ENCODE assay signal across 8 mouse cellular contexts in genomic region chr5:66745996-66746681, GRCm38 (mm10). TPM values are rescaled to one million over a fixed set of nuclear protein-coding genes. Genes with fewer than 3 reads are reported as not detected.
DNase-seq lines count a peak whose midpoint lies in the region; ATAC-seq lines count a peak whose summit lies in the region.

No protein-coding gene starts in this region.

- H3K4me2 ChIP-seq in hindbrain, embryonic 16.5 days (ENCODE audit: low read length), result peak overlapping the region; percentile 82
- H3K4me2 ChIP-seq in midbrain, embryonic 12.5 days (replicated peaks), result peak overlapping the region; percentile 74
- peak overlapping the region; percentile 100 for H3K4me2 ChIP-seq in stomach, embryonic 15.5 days

- H3K9me3 ChIP-seq in hindbrain, embryonic 16.5 days (ENCODE audit: control insufficient read depth, low read length), result no peaks in the 10 kb centered on the region
- H3K9me3 ChIP-seq in midbrain, embryonic 12.5 days, result no peaks in the 10 kb centered on the region
- no peaks in the 10 kb centered on the region for H3K9me3 ChIP-seq in stomach, embryonic 15.5 days

- intact Hi-C loops in left cerebral cortex, postnatal 14 days (cut with DNase I), result loop anchor here (5.0 kb wide), 1 partner anchor 116 kb away; no protein-coding TSS in a partner anchor

- H3K27me3 ChIP-seq in hindbrain, embryonic 16.5 days (replicated peaks; ENCODE audit: control insufficient read depth, insufficient read depth, low read length), result no peaks in the 10 kb centered on the region
- peaks cover 19% of the 10 kb centered on the region for H3K27me3 ChIP-seq in midbrain, embryonic 12.5 days
- H3K27me3 ChIP-seq in stomach, embryonic 15.5 days (replicated peaks), result peaks cover 14% of the 10 kb centered on the region

- peak; percentile 30 for DNase-seq in adrenal gland, adult 8-10 months
- peak; percentile 87 to 90 for DNase-seq in cerebellum, postnatal 25 days
- DNase-seq in gastrocnemius, postnatal 10 days, result peak; percentile 68
- DNase-seq in left cerebral cortex, postnatal 14 days (ENCODE audit: low spot score in 2 of 2), result peak; percentile 47 to 54
- no peak for DNase-seq in B cell, adult 2 months

- peak; percentile 79 for ATAC-seq in hindbrain, embryonic 16.5 days
- ATAC-seq in midbrain, embryonic 12.5 days (ENCODE audit: low FRiP score, low read depth), result peak; percentile 60
- ATAC-seq in stomach, embryonic 15.5 days (ENCODE audit: insufficient read depth, low FRiP score, low read depth), result peak; percentile 54

- H3K9ac ChIP-seq in hindbrain, embryonic 16.5 days (ENCODE audit: low read depth, low read length), result peak overlapping the region; percentile 83
- H3K9ac ChIP-seq in midbrain, embryonic 12.5 days (replicated peaks), result peak overlapping the region; percentile 58
- peak overlapping the region; percentile 25; the same call in 1 of the 2 replicates for H3K9ac ChIP-seq in stomach, embryonic 15.5 days

- H3K36me3 ChIP-seq in hindbrain, embryonic 16.5 days (ENCODE audit: control insufficient read depth, insufficient read depth, low read length), result no peaks in the 10 kb centered on the region
- no peaks in the 10 kb centered on the region for H3K36me3 ChIP-seq in midbrain, embryonic 12.5 days
- H3K36me3 ChIP-seq in stomach, embryonic 15.5 days, result no peaks in the 10 kb centered on the region

- under 1% methylated on average over 39 of the region's 42 CpGs for WGBS in hindbrain, embryonic 16.5 days
- WGBS in midbrain, embryonic 12.5 days, result under 1% methylated on average over 42 of the region's 42 CpGs
- WGBS in stomach, embryonic 15.5 days, result under 1% methylated on average over 42 of the region's 42 CpGs

- peak overlapping the region; percentile 88 for H3K27ac ChIP-seq in hindbrain, embryonic 16.5 days (ENCODE audit: low read depth, low read length)
- H3K27ac ChIP-seq in midbrain, embryonic 12.5 days (replicated peaks), result peak overlapping the region; percentile 63
- H3K27ac ChIP-seq in stomach, embryonic 15.5 days, result no peak overlapping the region

- H3K4me1 ChIP-seq in hindbrain, embryonic 16.5 days (ENCODE audit: control insufficient read depth, insufficient read depth, low read depth, low read length), result peaks cover 24% of the 10 kb centered on the region
- peaks cover 33% of the 10 kb centered on the region for H3K4me1 ChIP-seq in midbrain, embryonic 12.5 days
- H3K4me1 ChIP-seq in stomach, embryonic 15.5 days, result peaks cover 8% of the 10 kb centered on the region; the same call in 1 of the 2 replicates

- H3K4me3 ChIP-seq in hindbrain, embryonic 16.5 days (ENCODE audit: low read length), result peak overlapping the region; percentile 76
- H3K4me3 ChIP-seq in midbrain, embryonic 12.5 days, result peak overlapping the region; percentile 55
- H3K4me3 ChIP-seq in stomach, embryonic 15.5 days (replicated peaks), result peak overlapping the region; percentile 58

RNA-seq across cellular contexts. Expression of gene Limch1, which starts 0.5 kb away (rescaled TPM):
- total RNA-seq in adrenal gland, adult 8-10 months (2022), result 100 to 1,000 TPM in 1 of 4 experiments, 10 to 100 TPM in 3; 68.6 to 110 (median 87.5) TPM
- 100 to 1,000 TPM; 166 to 172 TPM for total RNA-seq in gastrocnemius, postnatal 10 days (2021)
- 48.4 and 50.1 TPM in 2 replicates for polyA plus RNA-seq in hindbrain, embryonic 16.5 days (2015; fragmentation: Nextera tagmentation; extraction: Ambion mirVana)
- total RNA-seq in left cerebral cortex, postnatal 14 days (2021), result 100 to 1,000 TPM; 101 TPM
- polyA plus RNA-seq in midbrain, embryonic 12.5 days (2016; fragmentation: Nextera tagmentation; extraction: Ambion mirVana), result 37.8 and 41.5 TPM in 2 replicates
- 10.8 and 11.3 TPM in 2 replicates for polyA plus RNA-seq in stomach, embryonic 15.5 days (2015; fragmentation: Nextera tagmentation; extraction: Ambion mirVana)

Comparison
In these comparisons a context has a peak if more than half of its experiments do, and no peak if none do; other contexts are left out.
1. DNase-seq: peak in adrenal gland, adult 8-10 months (single experiment), cerebellum, postnatal 25 days (2 of 2), gastrocnemius, postnatal 10 days (single experiment) and left cerebral cortex, postnatal 14 days (2 of 2); none in B cell, adult 2 months (0 of 2).
2. H3K9ac ChIP-seq: peak in every context shown above with its lines; median percentile 83 in hindbrain, embryonic 16.5 days; 58 in midbrain, embryonic 12.5 days; 25 in stomach, embryonic 15.5 days.
3. Peak in every context shown above with its lines, with median percentiles within 50 percentile points of each other: ATAC-seq, H3K4me2 ChIP-seq and H3K4me3 ChIP-seq.